Comparison of ENCODE assay signal across 20 mouse cellular contexts in the genomic region with DNA sequence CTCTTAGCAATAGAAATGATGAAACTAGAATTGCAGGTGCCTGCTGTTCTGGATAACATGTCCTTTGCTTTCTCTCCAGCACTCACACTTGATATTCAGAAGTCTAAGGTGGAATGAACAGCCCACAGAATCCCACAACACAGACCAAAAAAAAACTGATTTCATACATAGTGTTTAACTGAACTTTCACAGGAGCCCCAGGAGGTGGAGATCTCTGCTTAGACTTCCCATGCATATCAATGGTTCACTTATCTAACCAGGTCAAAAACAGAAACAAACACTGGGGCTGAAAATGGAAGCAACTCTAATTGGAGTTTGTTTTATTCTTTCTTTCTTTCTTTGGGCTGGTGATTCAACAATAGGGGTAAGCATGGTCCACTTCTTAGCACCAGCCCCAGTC.
"Had no signal": no experiment of that assay in that cellular context is flagged by ENCODE, and none has a peak within 500 bp of the region (broad histone marks: within the 10 kb centered on the region; RNA-seq: fewer than 3 reads in every experiment).

No protein-coding gene starts in this region.

- ATAC-seq: liver, embryonic 12.5 days; midbrain, embryonic 15.5 days had no signal

- H3K9ac ChIP-seq: limb, embryonic 13.5 days; liver, embryonic 12.5 days; liver, embryonic 15.5 days; midbrain, embryonic 15.5 days; neural tube, embryonic 13.5 days; stomach, embryonic 15.5 days had no signal

- H3K27ac ChIP-seq: limb, embryonic 10.5 days; limb, embryonic 13.5 days; liver, embryonic 12.5 days; liver, embryonic 15.5 days; macrophage; midbrain, embryonic 15.5 days; neural tube, embryonic 13.5 days; stomach, embryonic 15.5 days had no signal

- H3K27me3 ChIP-seq: limb, embryonic 13.5 days; liver, embryonic 12.5 days; liver, embryonic 15.5 days; midbrain, embryonic 15.5 days; neural tube, embryonic 13.5 days; stomach, embryonic 15.5 days had no signal

- H3K9me3 ChIP-seq: limb, embryonic 10.5 days; limb, embryonic 13.5 days; liver, embryonic 15.5 days; midbrain, embryonic 15.5 days; stomach, embryonic 15.5 days had no signal

- H3K36me3 ChIP-seq: limb, embryonic 10.5 days; limb, embryonic 13.5 days; liver, embryonic 12.5 days; liver, embryonic 15.5 days; midbrain, embryonic 15.5 days; neural tube, embryonic 13.5 days; stomach, embryonic 15.5 days had no signal

- H3K4me2 ChIP-seq: limb, embryonic 13.5 days; liver, embryonic 12.5 days; liver, embryonic 15.5 days; midbrain, embryonic 15.5 days; neural tube, embryonic 13.5 days; stomach, embryonic 15.5 days had no signal

- DNase-seq: kidney, adult 18-20 months; kidney, postnatal 10 days; kidney, postnatal 36 days; layer of hippocampus, adult 9-11 months; liver; lung, adult 18-20 months; retina, postnatal 1 day; right cerebral cortex, postnatal 25 days; spleen, adult 18-20 months; thymus, adult 18-20 months; thymus, postnatal 36 days had no signal

- H3K4me1 ChIP-seq: limb, embryonic 10.5 days; limb, embryonic 13.5 days; liver, embryonic 12.5 days; liver, embryonic 15.5 days; midbrain, embryonic 15.5 days; neural tube, embryonic 13.5 days; stomach, embryonic 15.5 days had no signal

- H3K4me3 ChIP-seq: limb, embryonic 10.5 days; limb, embryonic 13.5 days; liver, embryonic 12.5 days; liver, embryonic 15.5 days; midbrain, embryonic 15.5 days; myocyte; neural tube, embryonic 13.5 days; stomach, embryonic 15.5 days had no signal
